Mouse (Mus musculus) frontal cortex, postnatal 10 days (tissue): ENCODE measurements around the gene Zbtb18.

ENCODE experiments used
- DNase-seq, 2 experiments: peaks; one replicate each; pipeline ENCODE4 v3.0.0; 2022; ENCODE audit warnings: low spot score in 2 of 2, mixed read lengths in 1 of 2

The Zbtb18 gene

DNA sequence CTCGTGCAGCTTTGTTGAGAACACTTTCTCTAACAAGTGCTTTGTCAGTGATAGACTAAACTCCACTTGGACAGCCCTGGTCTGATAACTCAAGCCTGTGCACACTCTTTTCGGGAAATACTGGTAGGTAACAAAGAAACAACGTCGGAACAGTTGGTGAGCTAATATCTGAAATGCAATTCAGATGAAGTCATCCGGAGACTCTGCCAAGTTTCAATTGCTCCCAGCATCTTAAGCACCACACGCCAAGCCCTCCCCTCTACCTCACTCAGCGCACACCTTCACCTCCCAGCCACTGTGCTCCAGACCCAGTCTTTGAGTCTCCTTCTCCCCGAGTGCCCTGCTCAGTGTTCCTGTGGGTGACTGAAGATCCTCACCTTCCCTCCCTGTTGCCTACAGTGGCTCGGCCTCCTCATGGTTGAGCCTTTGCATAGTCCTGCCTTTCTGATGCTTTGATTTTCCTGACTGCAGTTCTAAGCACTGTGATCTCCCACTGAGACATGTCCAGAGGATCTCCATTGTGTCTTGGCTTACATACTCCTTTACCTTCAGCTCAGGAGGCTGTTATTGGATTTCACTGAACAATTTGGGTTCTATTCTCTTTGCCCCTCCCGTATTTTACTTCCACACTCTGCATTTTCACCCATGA is 37.3 kb downstream of the Zbtb18 start:
- DNase-seq, result no peak

DNA sequence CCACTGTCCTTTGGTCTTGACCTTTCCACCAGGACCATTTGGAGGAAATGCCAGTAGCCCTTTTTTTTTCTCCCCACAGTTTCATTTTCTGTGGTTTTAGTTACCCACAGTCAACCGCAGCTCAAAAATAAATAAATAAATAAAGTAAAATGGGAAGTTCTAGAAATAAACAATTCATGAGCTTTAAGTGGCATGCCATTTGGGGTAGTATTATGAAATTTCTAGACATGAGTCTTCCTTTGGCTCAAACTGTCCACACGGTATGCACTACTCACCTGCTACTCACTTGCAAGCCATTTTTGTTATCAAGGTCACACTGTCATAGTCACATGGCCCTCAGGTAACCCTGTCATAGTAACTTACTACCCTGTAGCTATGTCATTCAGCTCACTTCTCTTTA is 41.5 kb downstream of the Zbtb18 start:
- no peak for DNase-seq

DNA sequence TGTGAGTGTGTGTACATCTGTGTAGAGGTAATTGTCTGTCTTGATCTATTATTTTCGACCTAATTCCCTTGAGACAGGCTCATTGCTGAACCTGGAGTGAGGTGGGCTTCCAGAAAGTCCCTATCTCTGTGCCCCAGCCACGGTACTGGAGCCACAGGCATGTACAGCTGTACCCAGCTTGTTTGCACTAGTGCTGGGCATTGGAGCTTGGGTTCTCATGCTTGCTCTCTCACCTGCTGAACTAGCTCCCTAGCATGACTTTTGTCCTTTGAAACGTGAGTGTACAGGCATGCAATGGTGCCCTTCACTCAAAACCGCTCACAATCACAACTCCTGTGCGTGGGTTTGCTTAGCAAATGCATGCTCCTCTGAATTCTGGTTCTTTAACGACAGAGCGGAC is 42.1 kb downstream of the Zbtb18 start:
- no peak for DNase-seq

DNA sequence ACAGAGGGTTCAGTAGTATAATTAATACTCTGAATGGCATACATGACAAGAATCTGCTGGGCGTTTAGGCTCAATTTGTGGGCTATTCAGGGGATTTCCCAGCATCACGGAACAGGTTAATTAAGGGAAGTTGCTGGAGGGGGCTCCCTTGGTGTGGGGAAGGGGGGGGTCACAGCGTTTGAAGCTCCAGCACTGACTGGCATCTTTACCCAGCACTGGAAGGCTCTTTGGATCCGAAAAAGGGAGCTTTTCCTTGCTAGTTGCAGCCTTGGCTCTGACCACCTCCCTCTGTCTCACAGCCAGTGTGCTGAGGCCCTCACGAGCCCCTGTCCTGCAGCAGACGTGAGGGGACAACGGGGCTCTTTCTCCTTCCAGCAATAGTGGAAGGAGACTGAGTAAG is 42.5 kb downstream of the Zbtb18 start:
- DNase-seq, result no peak

DNA sequence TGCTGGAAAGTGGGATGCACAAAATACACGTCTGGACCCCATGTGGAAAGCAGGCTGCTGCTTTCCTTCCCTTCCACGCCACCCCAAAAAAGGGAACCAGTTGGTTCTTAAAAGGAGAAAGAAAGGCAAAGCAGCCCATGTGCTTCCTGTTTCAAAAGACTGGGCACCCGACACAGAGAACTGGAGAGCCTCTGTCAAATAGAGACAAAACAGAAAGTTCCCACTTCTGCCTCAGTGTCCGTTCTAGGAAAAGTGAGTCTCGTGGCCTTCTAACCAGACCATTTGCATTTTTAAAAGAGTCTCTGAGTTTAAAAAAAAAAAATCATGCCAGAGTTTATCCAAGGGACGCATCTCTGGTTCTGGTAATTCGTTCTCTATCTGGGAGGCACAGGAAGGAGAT is 47.7 kb downstream of the Zbtb18 start:
- no peak for DNase-seq

DNA sequence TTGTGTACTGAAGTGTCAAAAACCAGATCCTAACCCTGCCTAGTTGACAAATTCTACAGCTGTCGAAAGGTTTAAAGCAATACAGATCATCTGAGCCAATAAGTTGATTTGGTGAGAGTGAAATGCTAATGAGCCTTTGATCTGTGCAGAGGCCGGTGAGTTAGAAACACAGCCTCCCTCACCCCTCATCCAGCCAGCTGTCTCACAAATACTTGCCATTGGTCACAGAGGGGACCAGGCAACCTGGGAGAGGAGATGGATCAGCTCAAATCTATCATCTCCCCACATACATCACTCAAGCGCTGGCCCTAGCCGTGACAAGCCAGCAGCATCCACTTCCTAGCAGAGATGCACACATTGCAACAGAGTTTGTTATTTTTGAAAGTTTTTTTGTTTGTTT is 48.7 kb downstream of the Zbtb18 start:
- DNase-seq, result no peak

DNA sequence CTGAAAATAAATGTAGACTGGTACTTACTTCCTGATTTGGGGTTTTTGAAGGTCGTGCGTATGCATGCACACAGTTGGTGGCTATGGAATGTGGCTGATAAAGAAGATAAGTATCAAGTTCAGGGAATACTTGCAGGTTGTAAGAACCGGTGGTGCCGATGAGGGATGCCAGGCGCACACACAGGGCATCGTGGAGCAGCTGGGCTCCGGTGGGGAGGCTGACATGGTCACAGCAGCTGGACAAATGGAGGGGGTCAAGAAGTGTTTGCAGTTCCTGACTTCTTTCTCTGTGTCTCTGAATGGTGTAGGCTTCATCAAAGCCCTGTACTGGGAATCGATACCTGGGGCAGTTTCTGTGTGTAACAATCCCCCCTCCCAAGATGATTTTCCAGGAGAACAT is 49.1 kb downstream of the Zbtb18 start:
- no peak for DNase-seq

DNA sequence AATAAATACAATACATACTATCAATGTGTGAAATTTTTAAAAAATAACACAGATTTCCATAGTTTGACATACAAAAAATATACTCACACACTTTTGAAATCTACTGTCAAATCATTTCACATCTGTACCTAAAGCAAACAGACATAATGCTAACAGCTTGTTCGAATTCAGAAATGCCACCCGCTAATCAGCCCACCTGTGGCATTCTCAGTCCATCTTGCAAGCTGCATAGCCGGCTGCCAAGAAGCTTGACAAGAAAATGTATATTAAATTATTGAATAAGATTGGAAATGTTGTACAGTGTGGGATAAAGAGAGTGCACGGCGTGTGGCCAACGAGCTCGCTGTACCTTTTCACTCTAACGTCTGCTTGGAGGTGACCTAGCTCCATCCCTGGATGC is 52.2 kb downstream of the Zbtb18 start:
- DNase-seq, result no peak

DNA sequence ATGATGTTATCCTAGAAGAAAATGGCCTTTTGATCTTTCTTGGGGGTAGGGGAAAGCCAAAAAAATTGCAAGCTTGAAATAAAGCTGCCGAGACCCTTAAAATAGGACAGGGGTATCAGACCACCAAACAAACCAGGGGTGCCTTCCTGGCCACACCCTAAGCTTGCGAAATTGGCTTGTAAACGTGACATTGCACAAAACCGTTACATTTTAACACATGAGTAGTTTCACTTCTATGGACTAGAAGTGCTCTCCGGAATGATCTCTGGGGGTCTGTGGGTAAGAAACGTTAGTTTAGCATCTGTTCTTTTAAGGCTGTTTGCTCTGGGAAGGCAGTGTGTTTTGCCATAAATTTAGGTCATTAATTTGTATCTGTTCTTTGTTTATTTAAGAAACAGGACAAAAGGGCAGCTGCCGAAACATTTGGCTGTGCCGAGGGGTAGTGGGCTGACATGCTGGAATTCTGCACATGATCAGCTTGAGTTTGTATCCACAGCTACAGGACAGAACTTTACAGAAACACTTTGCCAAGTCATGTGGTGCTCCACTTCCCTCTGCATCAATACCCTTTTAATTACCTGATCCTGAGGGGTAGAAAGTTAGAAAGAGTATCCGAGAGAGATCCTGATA is 52.9 kb downstream of the Zbtb18 start:
- no peak for DNase-seq
